Mouse (Mus musculus) CH12.LX (cell line): ENCODE measurements around the gene Pak3. TPM values are rescaled to one million over a fixed set of nuclear protein-coding genes. Genes with fewer than 3 reads are reported as not detected.

Experiments used
- DNase-seq: peaks from one replicate; pipeline ENCODE4 v3.0.0-alpha.2; 2013; ENCODE audit errors: extremely low read depth
- H3K27ac ChIP-seq: 2 replicates; pipeline ENCODE4 v1.5.1; 2012; ENCODE audit warnings: low read depth, mild to moderate bottlenecking, control low read depth, moderate library complexity; ENCODE audit not compliant: insufficient read depth
- H3K27me3 ChIP-seq: replicated peaks from 2 replicates; pipeline ENCODE3; 2012; ENCODE audit warnings: inconsistent platforms
- H3K36me3 ChIP-seq, 2 experiments: replicated peaks in 1 of 2; 2 replicates each; pipeline versions ENCODE3 to v1.6.1; 2012; ENCODE audit warnings: inconsistent platforms in 1 of 2, low read length in 1 of 2, mild to moderate bottlenecking in 1 of 2, mixed read lengths in 1 of 2, moderate library complexity in 1 of 2; ENCODE audit not compliant: control insufficient read depth in 1 of 2, insufficient read depth in 1 of 2
- H3K4me1 ChIP-seq, 2 experiments: 2 replicates each; pipeline ENCODE4 v1.6.1; 2012; ENCODE audit warnings: inconsistent platforms in 1 of 2, moderate library complexity in 1 of 2; ENCODE audit not compliant: insufficient read depth in 2 of 2, control insufficient read depth in 1 of 2
- H3K4me2 ChIP-seq: 2 replicates; pipeline ENCODE4 v1.6.1; 2012; ENCODE audit warnings: low read depth, mild to moderate bottlenecking, control low read depth; ENCODE audit not compliant: poor library complexity, insufficient read depth, severe bottlenecking
- H3K4me3 ChIP-seq, 3 experiments: fragments of 150-350 bp in 1 of 3; sonication (generic) in 1 of 3; replicated peaks in 1 of 3; 2 replicates each; pipeline versions ENCODE3 to v1.5.1; 2011 to 2012; ENCODE audit warnings: low read depth in 2 of 3, low read length in 2 of 3, mild to moderate bottlenecking in 2 of 3, moderate library complexity in 2 of 3, control low read depth in 1 of 3, improper control_type of control experiment in 1 of 3, inconsistent platforms in 1 of 3, mixed read lengths in 1 of 3; ENCODE audit not compliant: poor library complexity in 1 of 3
- H3K79me2 ChIP-seq: replicated peaks from 2 replicates; pipeline ENCODE4 v1.6.1; 2012; ENCODE audit warnings: mild to moderate bottlenecking, moderate library complexity; ENCODE audit not compliant: control insufficient read depth, poor library complexity, insufficient read depth, severe bottlenecking; ENCODE audit errors: extremely low read depth
- H3K9ac ChIP-seq: 2 replicates; pipeline ENCODE4 v1.6.1; 2012; ENCODE audit warnings: low read depth, mild to moderate bottlenecking, control low read depth, moderate library complexity; ENCODE audit not compliant: insufficient read depth
- H3K9me3 ChIP-seq: replicated peaks from 2 replicates; pipeline ENCODE3; 2012; ENCODE audit warnings: low read length, inconsistent platforms, mixed read lengths
- CHD1 ChIP-seq: IDR thresholded peaks from 2 replicates; pipeline ENCODE4 v1.6.1; 2012; ENCODE audit warnings: low read depth, low read length, improper control_type of control experiment, inconsistent platforms
- CHD2 ChIP-seq: IDR thresholded peaks from 2 replicates; pipeline ENCODE4 v1.6.1; 2011; ENCODE audit warnings: low read length, improper control_type of control experiment
- CTCF ChIP-seq, 2 experiments: IDR thresholded peaks in 1 of 2; conservative IDR thresholded peaks in 1 of 2; 2 replicates each; pipeline ENCODE4 v1.5.1; 2011 to 2012; ENCODE audit warnings: low read depth in 2 of 2, low read length in 2 of 2, improper control_type of control experiment in 1 of 2, inconsistent platforms in 1 of 2, mild to moderate bottlenecking in 1 of 2, moderate library complexity in 1 of 2
- ELF1 ChIP-seq: IDR thresholded peaks from 2 replicates; pipeline ENCODE4 v1.6.1; 2014; ENCODE audit warnings: low read depth, mild to moderate bottlenecking, inconsistent platforms, low read length, improper control_type of control experiment
- EP300 ChIP-seq: IDR thresholded peaks from 2 replicates; pipeline ENCODE4 v1.6.1; 2011; ENCODE audit warnings: low read length, improper control_type of control experiment
- ETS1 ChIP-seq: conservative IDR thresholded peaks from 2 replicates; pipeline ENCODE4 v1.6.1; 2012; ENCODE audit warnings: low read depth, mild to moderate bottlenecking, inconsistent platforms, low read length, improper control_type of control experiment, moderate library complexity
- HCFC1 ChIP-seq: IDR thresholded peaks from 2 replicates; pipeline ENCODE4 v1.6.1; 2012; ENCODE audit warnings: low read depth, mild to moderate bottlenecking, inconsistent platforms, low read length, improper control_type of control experiment
- IRF4 ChIP-seq: IDR thresholded peaks from 2 replicates; pipeline ENCODE4 v1.6.1; 2014; ENCODE audit warnings: low read depth, mild to moderate bottlenecking, inconsistent platforms, low read length, improper control_type of control experiment
- JUND ChIP-seq: conservative IDR thresholded peaks from 2 replicates; pipeline ENCODE4 v1.6.1; 2011; ENCODE audit warnings: low read depth, low read length, improper control_type of control experiment
- KAT2A ChIP-seq: IDR thresholded peaks from 2 replicates; pipeline ENCODE4 v1.6.1; 2012; ENCODE audit warnings: low read length, improper control_type of control experiment, inconsistent platforms; ENCODE audit not compliant: insufficient replicate concordance
- MAX ChIP-seq: IDR thresholded peaks from 2 replicates; pipeline ENCODE4 v1.6.1; 2011; ENCODE audit warnings: low read length, improper control_type of control experiment
- NRF1 ChIP-seq: IDR thresholded peaks from 2 replicates; pipeline ENCODE4 v1.6.1; 2014; ENCODE audit warnings: low read depth, mild to moderate bottlenecking, inconsistent platforms, low read length, improper control_type of control experiment, moderate library complexity
- PAX5 ChIP-seq: IDR thresholded peaks from 2 replicates; pipeline ENCODE4 v1.6.1; 2012; ENCODE audit warnings: low read length, inconsistent platforms, mixed read lengths
- POLR2A ChIP-seq: IDR thresholded peaks from 2 replicates; pipeline ENCODE4 v1.6.1; 2011; ENCODE audit warnings: low read depth, mild to moderate bottlenecking, improper control_type of control experiment, low read length
- RAD21 ChIP-seq: IDR thresholded peaks from 2 replicates; pipeline ENCODE4 v1.6.1; 2011; ENCODE audit warnings: low read depth, mild to moderate bottlenecking, low read length, improper control_type of control experiment, moderate library complexity
- RCOR1 ChIP-seq: conservative IDR thresholded peaks from 2 replicates; pipeline ENCODE4 v1.6.1; 2012; ENCODE audit warnings: low read depth, mild to moderate bottlenecking, inconsistent platforms, low read length, improper control_type of control experiment
- SMC3 ChIP-seq: IDR thresholded peaks from 2 replicates; pipeline ENCODE4 v1.6.1; 2011; ENCODE audit warnings: low read depth, low read length, improper control_type of control experiment
- USF1 ChIP-seq: IDR thresholded peaks from 2 replicates; pipeline ENCODE4 v1.6.1; 2014; ENCODE audit warnings: low read depth, mild to moderate bottlenecking, inconsistent platforms, low read length, improper control_type of control experiment
- ZKSCAN1 ChIP-seq: IDR thresholded peaks from 2 replicates; pipeline ENCODE4 v1.6.1; 2012; ENCODE audit warnings: low read depth, inconsistent platforms, low read length, improper control_type of control experiment, borderline replicate concordance
- ZNF384 ChIP-seq: IDR thresholded peaks from 2 replicates; pipeline ENCODE4 v1.6.1; 2012; ENCODE audit warnings: low read depth, low read length, improper control_type of control experiment, inconsistent platforms
- dilution Hi-C: fragments of 300-500 bp; cut with MboI; formaldehyde crosslinking; loops from 2 replicates; pipeline ENCODE4 v1.14.3; 2020; ENCODE audit warnings: low sequenced_read_pairs; ENCODE audit not compliant: extremely low pct_unique_long_range_greater_than_20kb, extremely low pct_ligation_motif_present
- in situ Hi-C: fragments of 300-500 bp; cut with MboI; formaldehyde crosslinking; loops from 3 replicates; pipeline ENCODE4 v1.14.3; 2019; ENCODE audit warnings: low sequenced_read_pairs, low pct_ligation_motif_present, low pct_unique_long_range_greater_than_20kb, mixed read lengths
- polyA plus RNA-seq: library from polyadenylated mRNA; unstranded; fragments of >175 nt; gene quantifications from 2 replicates; pipeline ENCODE4 v1.2.1, GENCODE M21; 2012; ENCODE audit warnings: low read depth; ENCODE audit not compliant: insufficient read length
- total RNA-seq, 2 experiments: library from RNA; depleted of rRNA; stranded (reverse); fragments of 300-350 nt in 1 of 2; fragments of >200 nt in 1 of 2; gene quantifications; 2 replicates each; pipeline ENCODE4 v1.2.3; 2012 to 2014

Pak3 gene
- total and polyA plus RNA-seq, 3 experiments: under 0.01 TPM; not detected in 2

DNA sequence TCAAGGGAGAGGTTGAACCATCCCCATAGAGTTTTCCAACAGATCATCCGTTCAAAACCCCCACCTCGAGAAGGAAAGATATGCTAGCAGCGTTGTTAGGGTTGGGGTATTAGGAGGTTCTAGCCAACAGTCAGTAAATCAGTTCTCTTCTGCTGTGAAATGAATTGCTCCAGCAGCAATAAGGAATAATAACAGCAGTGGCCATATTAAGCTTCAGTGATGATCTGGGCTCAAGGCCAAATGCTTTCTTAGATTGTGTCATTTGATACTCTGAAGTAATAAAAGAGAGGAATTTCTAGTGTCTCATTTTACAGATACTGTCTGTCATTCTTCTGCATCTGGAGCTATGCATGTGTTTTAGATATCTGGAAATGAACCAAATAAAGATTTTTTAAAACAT, 244.2 kb downstream of the Pak3 start:
- Histone ChIP-seq H3K4me1 (no peaks in the 10 kb centered on the region), H3K27ac (no peak overlapping the region), H3K9me3 (no peaks in the 10 kb centered on the region), H3K9ac (no peak overlapping the region), H3K4me3 (no peak overlapping the region), H3K4me2 (no peak overlapping the region), H3K36me3 (no peaks in the 10 kb centered on the region), H3K79me2 (no peaks in the 10 kb centered on the region), H3K27me3 (no peaks in the 10 kb centered on the region)
- in situ Hi-C loops: no loop called here
- DNase-seq: no peak
- TF ChIP-seq NRF1 (no peak), EP300 (no peak), JUND (no peak), MAX (no peak), ETS1 (no peak), ZKSCAN1 (no peak), HCFC1 (no peak), CHD1 (no peak), SMC3 (no peak), RAD21 (no peak), CTCF (conservative IDR thresholded peaks at IDR 0.05 in 1 of 2, IDR thresholded peaks at IDR 0.05 in 1 of 2; ENCODE audit: low read depth in 2 of 2, low read length in 2 of 2) (no peak), PAX5 (no peak), ELF1 (no peak), KAT2A (no peak), USF1 (no peak), RCOR1 (no peak), IRF4 (no peak), POLR2A (no peak), CHD2 (no peak)
- dilution Hi-C loops: no loop called here

DNA sequence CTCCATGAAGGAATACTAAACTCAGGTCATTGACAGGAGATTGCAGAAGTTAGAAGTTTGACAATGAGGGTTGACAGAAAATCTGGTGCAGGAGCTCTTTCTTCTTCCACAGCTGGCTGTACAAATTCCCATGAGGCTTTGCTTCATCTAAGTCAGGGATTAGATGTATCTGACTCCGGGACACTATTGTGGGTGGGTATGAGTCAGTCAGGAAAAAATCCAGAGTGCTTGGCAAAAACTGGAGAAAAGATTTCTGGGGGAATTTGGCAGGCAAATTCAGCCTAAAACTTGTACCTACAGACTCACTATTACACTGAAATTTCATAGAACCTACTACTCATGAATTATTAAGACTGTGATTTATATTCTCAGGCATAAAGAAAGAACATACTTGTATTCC, 297.6 kb downstream of the Pak3 start:
- Histone ChIP-seq H3K4me2 (no peak overlapping the region), H3K4me3 (no peak overlapping the region), H3K79me2 (no peaks in the 10 kb centered on the region), H3K36me3 (no peaks in the 10 kb centered on the region), H3K9me3 (no peaks in the 10 kb centered on the region), H3K4me1 (no peaks in the 10 kb centered on the region), H3K27me3 (no peaks in the 10 kb centered on the region), H3K27ac (no peak overlapping the region), H3K9ac (no peak overlapping the region)
- TF ChIP-seq ZNF384: no peak
- no peak for TF ChIP-seq RAD21
- dilution Hi-C loops (no loop called here), in situ Hi-C loops (no loop called here)
- no peak for DNase-seq
